Mouse (Mus musculus) bone marrow macrophage, adult 2 months (primary cell): ENCODE measurements at regions not wholly inside any gene's neighbourhood (a gene's known extent, or its start where the extent isn't known, plus 50 kb on each side); places are given as distances from the start of the nearest gene placed in this dataset.

Source experiments
- CTCF ChIP-seq: IDR thresholded peaks from 2 replicates; pipeline ENCODE4 v1.5.1; 2012; ENCODE audit warnings: low read depth, mild to moderate bottlenecking, low read length, moderate library complexity
- POLR2A ChIP-seq: IDR thresholded peaks from 2 replicates; pipeline ENCODE4 v1.6.1; 2012; ENCODE audit warnings: mild to moderate bottlenecking, low read depth, low read length, borderline replicate concordance

- peak; percentile 63 for TF ChIP-seq CTCF
- TF ChIP-seq POLR2A, result no peak
These were observed 133.6 kb upstream of the Kcng1 start for GRCm38 (mm10) chr2:168415140-168415539.
